Mouse (Mus musculus) skeletal muscle tissue, adult 2 months (tissue): ENCODE results near the gene Cntnap5c.
"Not testable (repeated sequence)": the region's sequence is repeated elsewhere in the genome, so short reads cannot be mapped to it uniquely, and the experiment has no call there.

Source experiments
- DNase-seq: peaks from one replicate; pipeline ENCODE4 v3.0.0-alpha.2; 2012; ENCODE audit warnings: low read depth, low spot score

Gene Cntnap5c

GRCm38 (mm10) chr17:57768622-57769610, at the start of gene Cntnap5c:
Cntnap5c (plus strand) TSS chr17:57769570.
- DNase-seq: no peak

GRCm38 (mm10) chr17:57742119-57742518, 27.3 kb upstream of the Cntnap5c start, which contains the start of gene Gm21834:
Gm21834 (minus strand) TSS chr17:57742219.
- no peak for DNase-seq

GRCm38 (mm10) chr17:57758033-57758432, 11.3 kb upstream of the Cntnap5c start:
- no peak for DNase-seq

- DNase-seq: no peak
These were observed 2.1 kb upstream of the Cntnap5c start for GRCm38 (mm10) chr17:57767306-57767705.

GRCm38 (mm10) chr17:57770904-57771303, 1.5 kb downstream of the Cntnap5c start:
- no peak for DNase-seq

- no peak for DNase-seq
These were observed 18.9 kb downstream of the Cntnap5c start for GRCm38 (mm10) chr17:57788161-57788799.

- DNase-seq: no peak
These were observed 26.0 kb downstream of the Cntnap5c start for GRCm38 (mm10) chr17:57795408-57795807.

- DNase-seq: no peak
These were observed 27.4 kb downstream of the Cntnap5c start for GRCm38 (mm10) chr17:57796668-57797311.

GRCm38 (mm10) chr17:57799414-57799985, 30.1 kb downstream of the Cntnap5c start:
- no peak for DNase-seq

- DNase-seq: no peak
These were observed 31.8 kb downstream of the Cntnap5c start for GRCm38 (mm10) chr17:57801180-57801579.

GRCm38 (mm10) chr17:57837090-57837971, 68.0 kb downstream of the Cntnap5c start:
- DNase-seq: no peak

GRCm38 (mm10) chr17:57855811-57856210, 86.4 kb downstream of the Cntnap5c start:
- not testable (repeated sequence) for DNase-seq

GRCm38 (mm10) chr17:57865996-57866395, 96.6 kb downstream of the Cntnap5c start:
- DNase-seq: no peak

- no peak for DNase-seq
These were observed 118.5 kb downstream of the Cntnap5c start for GRCm38 (mm10) chr17:57887742-57888389.

GRCm38 (mm10) chr17:57911770-57912293, 142.5 kb downstream of the Cntnap5c start:
- DNase-seq: no peak

- no peak for DNase-seq
These were observed 214.9 kb downstream of the Cntnap5c start for GRCm38 (mm10) chr17:57984230-57984629.

- no peak for DNase-seq
These were observed 219.1 kb downstream of the Cntnap5c start for GRCm38 (mm10) chr17:57988420-57988819.

- DNase-seq: no peak
These were observed 227.1 kb downstream of the Cntnap5c start for GRCm38 (mm10) chr17:57996461-57996860.

GRCm38 (mm10) chr17:57999080-57999479, 229.7 kb downstream of the Cntnap5c start:
- no peak for DNase-seq

- DNase-seq: no peak
These were observed 233.5 kb downstream of the Cntnap5c start for GRCm38 (mm10) chr17:58002845-58003244.
